Mouse (Mus musculus) natural killer cell, adult 2 months (primary cell): Measurements from ENCODE around the gene Slfn3.
"Not testable (repeated sequence)": the region's sequence is repeated elsewhere in the genome, so short reads cannot be mapped to it uniquely, and the experiment has no call there.

Experiments
- DNase-seq, 2 experiments: peaks; one replicate each; pipeline ENCODE4 v3.0.0; 2022; ENCODE audit warnings: low spot score in 2 of 2

The Slfn3 gene

GRCm38 (mm10) chr11:83191134-83191893, at the start of gene Slfn3:
Gene Slfn3 (plus strand): TSS chr11:83191330.
- peak; percentile 65 to 68 for DNase-seq

- not testable (repeated sequence) for DNase-seq
Observed at GRCm38 (mm10) chr11:83148939-83149338, 42.2 kb upstream of the Slfn3 start.

GRCm38 (mm10) chr11:83174948-83175539, 16.1 kb upstream of the Slfn3 start, which contains the start of gene Slfn4:
Gene Slfn4 (plus strand): TSS chr11:83175186.
- DNase-seq: no peak

- DNase-seq: peak; percentile 34 to 38
Observed at GRCm38 (mm10) chr11:83192001-83192400, 871 bp downstream of the Slfn3 start.

GRCm38 (mm10) chr11:83205002-83205401, 13.9 kb downstream of the Slfn3 start:
- DNase-seq: no peak

GRCm38 (mm10) chr11:83216119-83216518, 25.0 kb downstream of the Slfn3 start:
- DNase-seq: no peak

- DNase-seq: no peak
Observed at GRCm38 (mm10) chr11:83221328-83221877, 30.3 kb downstream of the Slfn3 start.

GRCm38 (mm10) chr11:83223367-83223766, 32.2 kb downstream of the Slfn3 start:
- DNase-seq: peak; percentile 65 to 66

- DNase-seq: peak; percentile 26 to 28
Observed at GRCm38 (mm10) chr11:83223793-83224192, 32.7 kb downstream of the Slfn3 start.

GRCm38 (mm10) chr11:83224217-83224616, 33.1 kb downstream of the Slfn3 start:
- DNase-seq: peak; percentile 73 to 77

- no peak for DNase-seq
Observed at GRCm38 (mm10) chr11:83224750-83225149, 33.6 kb downstream of the Slfn3 start.

- DNase-seq: no peak
Observed at GRCm38 (mm10) chr11:83225371-83225960, 34.3 kb downstream of the Slfn3 start.

GRCm38 (mm10) chr11:83227926-83228723, 37.0 kb downstream of the Slfn3 start:
- DNase-seq: no peak

- peak in 1 of 2 experiments; percentile 43 for DNase-seq
Observed at GRCm38 (mm10) chr11:83230966-83231365, 39.8 kb downstream of the Slfn3 start.

- not testable (repeated sequence) for DNase-seq
Observed at GRCm38 (mm10) chr11:83233621-83234020, 42.5 kb downstream of the Slfn3 start.

- DNase-seq: not testable (repeated sequence)
Observed at GRCm38 (mm10) chr11:83237390-83237789, 46.3 kb downstream of the Slfn3 start.

GRCm38 (mm10) chr11:83238389-83238788, 47.3 kb downstream of the Slfn3 start:
- DNase-seq: no peak

- no peak for DNase-seq
Observed at GRCm38 (mm10) chr11:83239811-83240210, 48.7 kb downstream of the Slfn3 start.

- not testable (repeated sequence) for DNase-seq
Observed at GRCm38 (mm10) chr11:83257211-83257610, 66.1 kb downstream of the Slfn3 start.

- no peak for DNase-seq
Observed at GRCm38 (mm10) chr11:83262673-83263072, 71.5 kb downstream of the Slfn3 start.

- DNase-seq: no peak
Observed at GRCm38 (mm10) chr11:83263146-83263545, 72.0 kb downstream of the Slfn3 start.
